Mouse (Mus musculus): ENCODE measurements around the gene Tomm40l. TPM values are rescaled to one million over a fixed set of nuclear protein-coding genes. Genes with fewer than 3 reads are reported as not detected.

Tomm40l gene
- polyA plus RNA-seq, 1 experiment from 2014 or later: 25.4 TPM

- WGBS: 92% methylated on average over 4 of the region's 4 CpGs
- no peaks in the 10 kb centered on the region for H3K4me1 ChIP-seq (ENCODE audit: control insufficient read depth, insufficient read depth, low read length)
- ATAC-seq (ENCODE audit: low read depth) (no peak), DNase-seq (ENCODE audit: low spot score) (no peak)
- no peak overlapping the region for H3K9ac ChIP-seq (ENCODE audit: low read depth, low read length)
- H3K4me2 ChIP-seq (ENCODE audit: low read depth, low read length): no peak overlapping the region
- H3K27me3 ChIP-seq (replicated peaks; ENCODE audit: control insufficient read depth, insufficient read depth, low read length): no peaks in the 10 kb centered on the region
- no peaks in the 10 kb centered on the region for H3K9me3 ChIP-seq (ENCODE audit: control insufficient read depth, low read length)
- H3K27ac ChIP-seq (replicated peaks; ENCODE audit: low read depth, low read length): no peak overlapping the region
- peaks cover 64% of the 10 kb centered on the region for H3K36me3 ChIP-seq (ENCODE audit: control insufficient read depth, insufficient read depth, low read length)
- H3K4me3 ChIP-seq (ENCODE audit: low read depth, low read length): no peak overlapping the region
Observed at GRCm38 (mm10) chr1:171234538-171234937, 12.2 kb upstream of the Tomm40l start.

GRCm38 (mm10) chr1:171234126-171234525 is 11.8 kb upstream of the Tomm40l start, which contains the start of gene Fcer1g:
Fcer1g (minus strand) TSS chr1:171234365.
- no peak within 1 kb of the TSS for H3K27ac ChIP-seq (replicated peaks; ENCODE audit: low read depth, low read length)
- 91% methylated on average over 14 of the region's 14 CpGs for WGBS
- no peak within 1 kb of the TSS for H3K4me3 ChIP-seq (ENCODE audit: low read depth, low read length)
- no peak within 1 kb of the TSS for H3K4me2 ChIP-seq (ENCODE audit: low read depth, low read length)
- no peaks in the 10 kb centered on the region for H3K4me1 ChIP-seq (ENCODE audit: control insufficient read depth, insufficient read depth, low read length)
- H3K9me3 ChIP-seq (ENCODE audit: control insufficient read depth, low read length): no peaks in the 10 kb centered on the region
- DNase-seq (ENCODE audit: low spot score) (no peak), ATAC-seq (ENCODE audit: low read depth) (no peak)
- H3K27me3 ChIP-seq (replicated peaks; ENCODE audit: control insufficient read depth, insufficient read depth, low read length): no peaks in the 10 kb centered on the region
- no peak within 1 kb of the TSS for H3K9ac ChIP-seq (ENCODE audit: low read depth, low read length)
- peaks cover 60% of the 10 kb centered on the region for H3K36me3 ChIP-seq (ENCODE audit: control insufficient read depth, insufficient read depth, low read length)

- Histone ChIP-seq H3K9me3 (ENCODE audit: control insufficient read depth, low read length) (no peaks in the 10 kb centered on the region), H3K4me1 (ENCODE audit: control insufficient read depth, insufficient read depth, low read length) (no peaks in the 10 kb centered on the region), H3K9ac (ENCODE audit: low read depth, low read length) (no peak overlapping the region), H3K4me3 (ENCODE audit: low read depth, low read length) (no peak overlapping the region), H3K27me3 (replicated peaks; ENCODE audit: control insufficient read depth, insufficient read depth, low read length) (no peaks in the 10 kb centered on the region), H3K36me3 (ENCODE audit: control insufficient read depth, insufficient read depth, low read length) (peaks cover 49% of the 10 kb centered on the region), H3K27ac (replicated peaks; ENCODE audit: low read depth, low read length) (no peak overlapping the region), H3K4me2 (ENCODE audit: low read depth, low read length) (no peak overlapping the region)
- WGBS: 86% methylated on average over 12 of the region's 12 CpGs
- no peak for ATAC-seq (ENCODE audit: low read depth)
- no peak for DNase-seq (ENCODE audit: low spot score)
Observed at GRCm38 (mm10) chr1:171232800-171233730, 10.8 kb upstream of the Tomm40l start.

- Histone ChIP-seq H3K9ac (ENCODE audit: low read depth, low read length) (no peak overlapping the region), H3K27me3 (replicated peaks; ENCODE audit: control insufficient read depth, insufficient read depth, low read length) (no peaks in the 10 kb centered on the region), H3K9me3 (ENCODE audit: control insufficient read depth, low read length) (no peaks in the 10 kb centered on the region), H3K4me2 (ENCODE audit: low read depth, low read length) (no peak overlapping the region), H3K4me1 (ENCODE audit: control insufficient read depth, insufficient read depth, low read length) (no peaks in the 10 kb centered on the region), H3K36me3 (ENCODE audit: control insufficient read depth, insufficient read depth, low read length) (peaks cover 42% of the 10 kb centered on the region), H3K4me3 (ENCODE audit: low read depth, low read length) (no peak overlapping the region), H3K27ac (replicated peaks; ENCODE audit: low read depth, low read length) (no peak overlapping the region)
- ATAC-seq (ENCODE audit: low read depth): no peak
- no peak for DNase-seq (ENCODE audit: low spot score)
- WGBS: 78% methylated on average over 5 of the region's 5 CpGs
Observed at GRCm38 (mm10) chr1:171232348-171232747, 10.0 kb upstream of the Tomm40l start.

GRCm38 (mm10) chr1:171231844-171232243 is 9.5 kb upstream of the Tomm40l start:
- H3K9ac ChIP-seq (ENCODE audit: low read depth, low read length): no peak overlapping the region
- H3K4me3 ChIP-seq (ENCODE audit: low read depth, low read length): no peak overlapping the region
- H3K9me3 ChIP-seq (ENCODE audit: control insufficient read depth, low read length): no peaks in the 10 kb centered on the region
- H3K4me1 ChIP-seq (ENCODE audit: control insufficient read depth, insufficient read depth, low read length): no peaks in the 10 kb centered on the region
- WGBS: 57% methylated on average over 4 of the region's 4 CpGs
- no peak overlapping the region for H3K4me2 ChIP-seq (ENCODE audit: low read depth, low read length)
- peaks cover 38% of the 10 kb centered on the region for H3K36me3 ChIP-seq (ENCODE audit: control insufficient read depth, insufficient read depth, low read length)
- no peak overlapping the region for H3K27ac ChIP-seq (replicated peaks; ENCODE audit: low read depth, low read length)
- no peaks in the 10 kb centered on the region for H3K27me3 ChIP-seq (replicated peaks; ENCODE audit: control insufficient read depth, insufficient read depth, low read length)
- DNase-seq (ENCODE audit: low spot score) (no peak), ATAC-seq (ENCODE audit: low read depth) (no peak)

GRCm38 (mm10) chr1:171230215-171230614 is 7.9 kb upstream of the Tomm40l start:
- H3K4me1 ChIP-seq (ENCODE audit: control insufficient read depth, insufficient read depth, low read length): no peaks in the 10 kb centered on the region
- no peaks in the 10 kb centered on the region for H3K9me3 ChIP-seq (ENCODE audit: control insufficient read depth, low read length)
- DNase-seq (ENCODE audit: low spot score) (no peak), ATAC-seq (ENCODE audit: low read depth) (no peak)
- no peak overlapping the region for H3K27ac ChIP-seq (replicated peaks; ENCODE audit: low read depth, low read length)
- H3K36me3 ChIP-seq (ENCODE audit: control insufficient read depth, insufficient read depth, low read length): peaks cover 21% of the 10 kb centered on the region
- 46% methylated on average over 3 of the region's 3 CpGs for WGBS
- no peak overlapping the region for H3K4me2 ChIP-seq (ENCODE audit: low read depth, low read length)
- no peak overlapping the region for H3K4me3 ChIP-seq (ENCODE audit: low read depth, low read length)
- H3K27me3 ChIP-seq (replicated peaks; ENCODE audit: control insufficient read depth, insufficient read depth, low read length): no peaks in the 10 kb centered on the region
- H3K9ac ChIP-seq (ENCODE audit: low read depth, low read length): no peak overlapping the region

- no peak overlapping the region for H3K4me2 ChIP-seq (ENCODE audit: low read depth, low read length)
- no peaks in the 10 kb centered on the region for H3K4me1 ChIP-seq (ENCODE audit: control insufficient read depth, insufficient read depth, low read length)
- H3K27me3 ChIP-seq (replicated peaks; ENCODE audit: control insufficient read depth, insufficient read depth, low read length): no peaks in the 10 kb centered on the region
- no peak overlapping the region for H3K27ac ChIP-seq (replicated peaks; ENCODE audit: low read depth, low read length)
- DNase-seq (ENCODE audit: low spot score): no peak
- no peak overlapping the region for H3K9ac ChIP-seq (ENCODE audit: low read depth, low read length)
- H3K4me3 ChIP-seq (ENCODE audit: low read depth, low read length): no peak overlapping the region
- ATAC-seq (ENCODE audit: low read depth): no peak
- peaks cover 17% of the 10 kb centered on the region for H3K36me3 ChIP-seq (ENCODE audit: control insufficient read depth, insufficient read depth, low read length)
- no peaks in the 10 kb centered on the region for H3K9me3 ChIP-seq (ENCODE audit: control insufficient read depth, low read length)
- WGBS: 45% methylated on average over 6 of the region's 6 CpGs
Observed at GRCm38 (mm10) chr1:171229750-171230149, 7.4 kb upstream of the Tomm40l start.

- Histone ChIP-seq H3K27ac (replicated peaks; ENCODE audit: low read depth, low read length) (no peak overlapping the region), H3K4me2 (ENCODE audit: low read depth, low read length) (no peak overlapping the region)
Observed at GRCm38 (mm10) chr1:171227879-171228278, 5.6 kb upstream of the Tomm40l start.

GRCm38 (mm10) chr1:171226780-171227179 is 4.5 kb upstream of the Tomm40l start:
- DNase-seq (ENCODE audit: low spot score): no peak
- H3K4me2 ChIP-seq (ENCODE audit: low read depth, low read length): no peak overlapping the region
- no peaks in the 10 kb centered on the region for H3K36me3 ChIP-seq (ENCODE audit: control insufficient read depth, insufficient read depth, low read length)
- ATAC-seq (ENCODE audit: low read depth): no peak
- no peaks in the 10 kb centered on the region for H3K27me3 ChIP-seq (replicated peaks; ENCODE audit: control insufficient read depth, insufficient read depth, low read length)
- H3K4me3 ChIP-seq (ENCODE audit: low read depth, low read length): no peak overlapping the region
- H3K9me3 ChIP-seq (ENCODE audit: control insufficient read depth, low read length): no peaks in the 10 kb centered on the region
- no peaks in the 10 kb centered on the region for H3K4me1 ChIP-seq (ENCODE audit: control insufficient read depth, insufficient read depth, low read length)
- WGBS: 59% methylated on average over 4 of the region's 4 CpGs
- no peak overlapping the region for H3K27ac ChIP-seq (replicated peaks; ENCODE audit: low read depth, low read length)
- no peak overlapping the region for H3K9ac ChIP-seq (ENCODE audit: low read depth, low read length)

More at GRCm38 (mm10) chr1:171227879-171228278, 5.6 kb upstream of the Tomm40l start:
- H3K36me3 ChIP-seq (ENCODE audit: control insufficient read depth, insufficient read depth, low read length): no peaks in the 10 kb centered on the region
- H3K4me3 ChIP-seq (ENCODE audit: low read depth, low read length): no peak overlapping the region
- no peak overlapping the region for H3K9ac ChIP-seq (ENCODE audit: low read depth, low read length)
- no peaks in the 10 kb centered on the region for H3K4me1 ChIP-seq (ENCODE audit: control insufficient read depth, insufficient read depth, low read length)
- no peaks in the 10 kb centered on the region for H3K9me3 ChIP-seq (ENCODE audit: control insufficient read depth, low read length)
- WGBS: 80% methylated on average over 1 of the region's 1 CpGs
- no peak for DNase-seq (ENCODE audit: low spot score)
- ATAC-seq (ENCODE audit: low read depth): no peak
- H3K27me3 ChIP-seq (replicated peaks; ENCODE audit: control insufficient read depth, insufficient read depth, low read length): no peaks in the 10 kb centered on the region

Measured in embryonic facial prominence, embryonic 14.5 days (tissue).